Mouse (Mus musculus) left cerebral cortex, postnatal 4 days (tissue): ENCODE measurements at regions not wholly inside any gene's neighbourhood (a gene's known extent, or its start where the extent isn't known, plus 50 kb on each side); places are given as distances from the start of the nearest gene placed in this dataset.

Experiments used
- DNase-seq: peaks from one replicate; pipeline ENCODE4 v3.0.0-alpha.2; 2022
- intact Hi-C: fragments of 180-260 bp; cut with DNase I; formaldehyde crosslinking; loops from one replicate; pipeline ENCODE4 v1.15.1; 2025

DNA sequence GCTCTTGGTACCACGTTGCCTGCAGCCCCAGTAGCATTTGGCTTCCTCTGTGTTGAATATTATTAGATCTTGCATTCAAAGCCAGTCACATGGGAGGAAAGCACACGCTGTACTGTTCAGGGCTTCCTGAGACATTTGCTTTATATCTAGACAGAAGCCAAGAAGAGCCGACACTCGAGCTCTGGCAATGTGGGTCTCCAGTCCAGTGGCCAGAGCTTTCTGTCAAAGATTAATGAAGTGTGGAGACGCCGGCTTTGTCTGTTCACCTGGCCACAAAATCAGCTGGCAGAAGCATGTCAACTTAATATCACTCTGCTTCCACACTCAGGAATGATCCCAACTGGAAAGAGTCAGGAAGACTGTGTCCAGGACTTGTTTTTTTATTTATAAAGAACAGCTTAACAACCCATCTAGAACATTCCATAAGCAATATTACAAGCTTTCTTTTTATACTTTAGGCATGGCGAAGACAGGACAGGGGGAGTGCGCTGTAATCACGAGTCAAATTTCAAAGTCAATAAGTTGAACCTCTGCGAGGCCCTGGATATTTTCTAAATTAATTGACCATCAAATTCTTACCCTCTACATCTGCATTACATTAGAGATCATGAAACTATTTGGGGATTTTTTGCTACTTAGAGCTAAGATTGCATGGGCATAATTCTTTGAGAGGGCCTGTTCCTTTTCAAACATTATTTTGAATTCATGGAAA, 214.3 kb upstream of the F930015N05Rik start:
- DNase-seq, result no peak
- intact Hi-C loops, result no loop called here

DNA sequence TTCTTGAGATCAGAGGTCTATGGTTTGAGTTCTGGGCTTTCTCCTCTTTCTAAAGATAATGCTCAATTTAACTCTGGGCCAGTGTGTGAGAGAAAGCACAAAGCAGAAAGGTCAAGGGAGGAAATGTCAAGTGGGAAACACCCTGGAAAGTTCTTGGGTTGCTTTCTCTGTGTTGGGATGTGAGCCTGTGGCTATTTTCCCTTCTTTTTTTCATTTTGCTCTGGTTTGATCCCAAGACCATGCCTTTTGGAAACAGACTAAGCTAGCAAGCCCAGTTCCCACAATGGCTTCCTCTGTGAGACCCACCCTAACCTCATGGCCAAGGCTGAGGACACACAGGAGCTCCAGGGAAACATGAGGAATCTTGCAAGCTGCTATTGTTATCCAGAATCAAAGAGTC, 216.4 kb upstream of the F930015N05Rik start:
- intact Hi-C loops, result no loop called here
- no peak for DNase-seq

GRCm38 (mm10) chr11:64655162-64655561, 218.7 kb upstream of the F930015N05Rik start:
- DNase-seq, result no peak
- intact Hi-C loops, result no loop called here

DNA sequence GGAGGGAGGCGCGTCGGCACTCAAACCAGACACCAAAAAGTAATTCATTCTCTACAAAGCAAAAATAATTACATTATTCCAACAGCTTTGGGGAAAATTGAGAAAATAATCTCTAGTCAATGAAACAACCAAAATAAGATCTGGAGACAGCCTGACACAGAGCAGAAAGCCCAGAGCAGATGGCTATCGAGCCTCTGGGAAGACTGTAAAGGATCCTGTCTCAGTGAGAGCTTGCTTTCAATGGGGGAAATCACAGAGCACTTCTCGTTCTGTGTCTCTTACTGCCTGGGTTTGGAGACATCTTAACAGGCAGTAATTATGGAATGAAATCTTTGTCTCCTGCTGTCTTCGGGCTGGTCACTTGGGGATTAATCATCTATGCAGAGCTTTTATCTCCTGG, 226.7 kb upstream of the F930015N05Rik start:
- intact Hi-C loops, result no loop called here
- DNase-seq, result no peak

DNA sequence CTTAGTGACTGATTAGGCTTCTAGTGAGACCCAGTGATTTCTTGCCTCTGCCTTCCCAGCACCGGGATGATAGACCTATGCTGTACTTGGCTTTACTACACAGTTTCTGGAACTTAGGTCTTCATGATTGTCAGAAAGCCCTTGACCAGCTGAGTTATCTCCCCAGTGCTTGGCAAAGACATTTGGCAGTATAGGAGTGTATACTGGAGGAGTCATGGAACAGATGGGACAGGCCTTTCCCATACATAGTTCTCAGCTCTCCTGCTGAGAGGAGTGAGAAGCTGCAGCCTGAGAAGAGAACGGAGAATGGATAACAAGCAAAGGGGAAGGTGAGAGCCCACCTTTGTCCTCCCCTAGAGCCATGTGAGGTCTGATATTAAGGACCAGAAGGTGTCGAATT, 230.6 kb upstream of the F930015N05Rik start:
- DNase-seq, result no peak
- intact Hi-C loops, result no loop called here

- intact Hi-C loops, result no loop called here
- DNase-seq, result no peak
These were observed 231.1 kb upstream of the F930015N05Rik start for GRCm38 (mm10) chr11:64667521-64667920.

GRCm38 (mm10) chr11:64671898-64672297, 235.4 kb upstream of the F930015N05Rik start:
- intact Hi-C loops, result no loop called here
- DNase-seq, result peak; percentile 29

GRCm38 (mm10) chr11:64673546-64673945, 237.1 kb upstream of the F930015N05Rik start:
- intact Hi-C loops, result no loop called here
- DNase-seq, result no peak

GRCm38 (mm10) chr11:64703776-64704175, 267.3 kb upstream of the F930015N05Rik start:
- DNase-seq, result no peak
- intact Hi-C loops, result no loop called here

- intact Hi-C loops, result loop anchor here (10.0 kb wide), 1 partner anchor 267 kb away; no protein-coding TSS in a partner anchor
- no peak for DNase-seq
These were observed 267.0 kb upstream of the Elac2 start for GRCm38 (mm10) chr11:64711801-64712200.

GRCm38 (mm10) chr11:64715182-64715581, 263.7 kb upstream of the Elac2 start:
- peak; percentile 62 for DNase-seq
- intact Hi-C loops, result loop anchor here (5.0 to 10.0 kb wide), 2 partner anchors 270 to 788 kb away; no protein-coding TSS in a partner anchor

GRCm38 (mm10) chr11:64718316-64719085, 260.3 kb upstream of the Elac2 start:
- intact Hi-C loops, result loop anchor here (5.0 to 10.0 kb wide), 2 partner anchors 274 to 791 kb away; no protein-coding TSS in a partner anchor
- peak; percentile 78 for DNase-seq

- no peak for DNase-seq
- intact Hi-C loops, result no loop called here
These were observed 252.6 kb upstream of the Elac2 start for GRCm38 (mm10) chr11:64726249-64726648.

- intact Hi-C loops, result no loop called here
- no peak for DNase-seq
These were observed 250.9 kb upstream of the Elac2 start for GRCm38 (mm10) chr11:64727841-64728421.

- intact Hi-C loops, result no loop called here
- no peak for DNase-seq
These were observed 239.9 kb upstream of the Elac2 start for GRCm38 (mm10) chr11:64738948-64739347.

DNA sequence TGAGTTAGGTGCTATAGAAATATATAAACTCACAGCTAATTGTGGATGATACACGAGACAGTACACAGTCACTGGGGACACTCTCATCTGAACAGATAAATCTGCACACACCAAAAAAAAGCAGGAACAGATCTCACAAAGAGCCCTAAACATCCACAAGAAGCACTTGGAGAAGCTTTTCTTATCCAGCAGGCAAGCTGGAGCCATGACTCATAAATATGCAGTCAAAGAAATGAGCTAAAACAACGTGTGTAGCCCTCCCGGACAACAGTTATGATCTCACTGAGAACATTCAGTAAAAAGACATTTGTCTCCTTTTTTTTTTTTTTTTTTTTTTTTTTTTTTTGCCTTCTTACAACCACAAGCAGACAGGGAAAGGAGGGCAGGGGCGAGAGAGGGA, 235.1 kb upstream of the Elac2 start:
- DNase-seq, result no peak
- intact Hi-C loops, result no loop called here

DNA sequence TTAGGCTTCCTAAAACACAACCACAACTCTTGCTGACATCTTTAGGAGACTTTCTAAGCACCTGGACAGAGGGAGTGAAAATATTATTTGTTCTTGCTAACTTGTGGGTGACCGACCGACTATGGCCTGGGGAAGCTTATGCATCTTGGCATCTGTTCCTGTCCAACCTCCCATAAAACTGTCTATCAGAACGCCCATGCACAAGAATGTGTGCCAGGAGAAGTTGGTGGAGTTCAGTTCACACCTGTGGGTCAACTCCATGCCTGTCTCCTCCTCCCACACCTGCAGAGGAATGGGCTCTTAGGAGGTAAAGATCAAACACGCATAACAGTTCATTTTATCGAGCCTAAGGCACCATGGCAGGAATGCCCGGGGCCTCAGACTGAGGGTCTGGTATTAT, 232.7 kb upstream of the Elac2 start:
- DNase-seq, result no peak
- intact Hi-C loops, result no loop called here

DNA sequence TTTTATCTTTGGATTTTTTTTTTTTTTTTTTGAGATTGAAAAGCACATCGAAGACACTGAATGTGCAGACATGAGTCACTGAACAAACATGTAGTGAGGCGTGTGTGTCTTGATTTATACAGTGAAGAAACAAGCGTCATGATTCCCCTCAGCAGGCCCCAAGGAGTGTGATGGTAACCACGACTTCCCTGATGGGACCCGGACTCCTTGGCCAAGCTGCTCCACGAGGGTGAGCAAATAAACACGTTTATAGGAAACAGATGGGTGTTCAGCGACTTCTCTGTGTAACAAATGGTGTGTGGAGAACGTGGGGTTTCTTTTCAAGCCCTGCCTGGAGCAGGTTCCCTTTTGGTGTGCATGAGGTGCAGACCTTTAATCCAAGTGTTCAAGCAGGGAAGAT, 228.9 kb upstream of the Elac2 start:
- DNase-seq, result no peak
- intact Hi-C loops, result no loop called here

GRCm38 (mm10) chr11:64752299-64752698, 226.5 kb upstream of the Elac2 start:
- intact Hi-C loops, result no loop called here
- no peak for DNase-seq

GRCm38 (mm10) chr11:64752816-64753215, 226.0 kb upstream of the Elac2 start:
- peak; percentile 4 for DNase-seq
- intact Hi-C loops, result no loop called here

DNA sequence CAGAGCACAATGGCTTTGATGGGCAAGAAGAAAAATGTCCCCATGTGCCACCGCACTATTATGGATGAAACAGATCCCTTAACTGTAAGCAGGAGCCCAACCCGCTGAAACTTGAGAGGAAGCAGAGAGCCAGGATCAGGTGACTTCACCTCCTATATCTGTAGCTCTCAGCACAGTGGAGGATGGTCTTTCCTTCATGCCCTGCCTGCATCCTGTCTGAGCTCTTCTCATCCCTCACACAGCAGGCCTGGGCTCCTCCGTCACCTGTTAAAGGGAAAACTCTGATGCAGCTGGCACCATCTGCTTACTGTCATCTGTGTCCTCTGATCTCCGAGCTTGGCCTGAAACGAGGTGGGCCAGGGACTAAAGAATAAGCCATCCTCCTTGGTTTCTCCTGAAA, 224.8 kb upstream of the Elac2 start:
- intact Hi-C loops, result no loop called here
- DNase-seq, result no peak

GRCm38 (mm10) chr11:64755563-64755962, 223.3 kb upstream of the Elac2 start:
- no peak for DNase-seq
- intact Hi-C loops, result no loop called here
